Mouse (Mus musculus) adrenal gland, postnatal 36 days (tissue): Measurements from ENCODE around the gene Btnl6. TPM values are rescaled to one million over a fixed set of nuclear protein-coding genes. Genes with fewer than 3 reads are reported as not detected.
"Not testable (repeated sequence)": the region's sequence is repeated elsewhere in the genome, so short reads cannot be mapped to it uniquely, and the experiment has no call there.

Experiments
- DNase-seq, 2 experiments: peaks; one replicate each; pipeline ENCODE4 v3.0.0; 2021; ENCODE audit warnings: mixed read lengths in 1 of 2
- total RNA-seq, 2 experiments: library from RNA; stranded (reverse); gene quantifications; 2 replicates each; pipeline ENCODE4 v1.2.3; 2021

Gene Btnl6
- total RNA-seq, 2 experiments from 2014 or later: not detected

GRCm38 (mm10) chr17:34497319-34497718 lies 19.8 kb downstream of the Btnl6 start:
- DNase-seq: not testable (repeated sequence)

GRCm38 (mm10) chr17:34496539-34496938 lies 20.6 kb downstream of the Btnl6 start:
- DNase-seq: no peak

- not testable (repeated sequence) for DNase-seq
These were observed 22.0 kb downstream of the Btnl6 start for GRCm38 (mm10) chr17:34495156-34495555.

GRCm38 (mm10) chr17:34492796-34493195 lies 24.4 kb downstream of the Btnl6 start:
- no peak for DNase-seq

GRCm38 (mm10) chr17:34477238-34478013 lies 39.7 kb downstream of the Btnl6 start, which contains the start of gene Btnl4:
Btnl4 (minus strand) TSS chr17:34477318.
- DNase-seq: not testable (repeated sequence)

- DNase-seq: no peak
These were observed 40.7 kb downstream of the Btnl6 start for GRCm38 (mm10) chr17:34476427-34476826.

- DNase-seq: no peak
These were observed 42.1 kb downstream of the Btnl6 start for GRCm38 (mm10) chr17:34475060-34475459.

GRCm38 (mm10) chr17:34470491-34470890 lies 46.7 kb downstream of the Btnl6 start:
- DNase-seq: no peak

GRCm38 (mm10) chr17:34465906-34466305 lies 51.2 kb downstream of the Btnl6 start:
- not testable (repeated sequence) for DNase-seq

GRCm38 (mm10) chr17:34459255-34459654 lies 57.9 kb downstream of the Btnl6 start:
- DNase-seq: no peak

Other genes starting within 250 kb of the Btnl6 start
- gene H2-Aa, start 229.5 kb downstream of the Btnl6 start, total RNA-seq: 10 to 100 TPM; 56.2 to 89.4 TPM
- 10 to 100 TPM; 52.3 to 94.3 TPM for gene H2-Eb1, start 211.5 kb downstream of the Btnl6 start, total RNA-seq
- not detected for gene H2-Eb2, start 191.7 kb downstream of the Btnl6 start, total RNA-seq
- gene Btnl2, start 162.5 kb downstream of the Btnl6 start, total RNA-seq: under 1 TPM; 0.23 to 0.30 TPM
- not detected for gene Btnl1, start 140.2 kb downstream of the Btnl6 start, total RNA-seq
- 1 to 10 TPM; 1.2 to 1.8 TPM for gene BC051142, start 118.5 kb downstream of the Btnl6 start, total RNA-seq
- not detected for gene Btnl4, start 40.0 kb downstream of the Btnl6 start, total RNA-seq
- 10 to 100 TPM; 20.1 to 37.0 TPM for gene Notch4, start 46.9 kb upstream of the Btnl6 start, total RNA-seq
- gene Gpsm3, start 72.5 kb upstream of the Btnl6 start, total RNA-seq: 1 to 10 TPM; 5.2 to 6.2 TPM
- 10 to 100 TPM; 34.7 to 41.4 TPM for gene Pbx2, start 73.9 kb upstream of the Btnl6 start, total RNA-seq
- gene Ager, start 80.5 kb upstream of the Btnl6 start, total RNA-seq: under 1 TPM; 0.82 to 0.99 TPM
- 10 to 100 TPM; 67.7 to 86.5 TPM for gene Rnf5, start 86.3 kb upstream of the Btnl6 start, total RNA-seq
- gene Agpat1, start 86.9 kb upstream of the Btnl6 start, total RNA-seq: 100 to 1,000 TPM in 1 of 2 experiments, 10 to 100 TPM in 1; 99.4 to 109 TPM
- gene Egfl8, start 98.6 kb upstream of the Btnl6 start, total RNA-seq: 1 to 10 TPM; 2.9 to 4.6 TPM
- gene Ppt2, start 111.2 kb upstream of the Btnl6 start, total RNA-seq: 10 to 100 TPM; 57.8 to 70.0 TPM
- gene Prrt1, start 112.2 kb upstream of the Btnl6 start, total RNA-seq: 10 to 100 TPM in 1 of 2 experiments, 1 to 10 TPM in 1; 5.0 to 14.3 TPM
- 10 to 100 TPM; 12.7 to 15.8 TPM for gene Fkbpl, start 127.4 kb upstream of the Btnl6 start, total RNA-seq
- 10 to 100 TPM; 45.7 to 58.8 TPM for gene Atf6b, start 129.8 kb upstream of the Btnl6 start, total RNA-seq
- gene Tnxb, start 153.2 kb upstream of the Btnl6 start, total RNA-seq: 10 to 100 TPM; 26.9 to 34.3 TPM
- 100 to 1,000 TPM; 140 to 152 TPM for gene C4b, start 226.5 kb upstream of the Btnl6 start, total RNA-seq